ENCODE assay signal across 22 mouse cellular contexts in genomic region chr4:109887856-109888357, GRCm38 (mm10).
"Had no signal": no experiment of that assay in that cellular context is flagged by ENCODE, and none has a peak within 500 bp of the region (broad histone marks: within the 10 kb centered on the region; RNA-seq: fewer than 3 reads in every experiment).

No protein-coding gene starts in this region.

- H3K27ac ChIP-seq: gastrocnemius, adult 2 months; heart, adult 2 months; heart, embryonic 13.5 days; heart, embryonic 15.5 days; hindbrain, embryonic 10.5 days; hindbrain, embryonic 12.5 days; hindbrain, embryonic 14.5 days; intestine, embryonic 15.5 days; layer of hippocampus, adult 2 months; left cerebral cortex, adult 2 months; limb, embryonic 10.5 days; limb, embryonic 12.5 days had no signal

- H3K4me3 ChIP-seq: gastrocnemius, adult 2 months; heart, adult 2 months; heart, embryonic 13.5 days; heart, embryonic 15.5 days; hindbrain, embryonic 10.5 days; hindbrain, embryonic 12.5 days; intestine, embryonic 15.5 days; layer of hippocampus, adult 2 months; left cerebral cortex, adult 2 months; limb, embryonic 10.5 days; limb, embryonic 12.5 days had no signal

- H3K4me1 ChIP-seq: heart, embryonic 15.5 days; hindbrain, embryonic 12.5 days; intestine, embryonic 15.5 days had no signal

- H3K27me3 ChIP-seq: heart, embryonic 13.5 days; heart, embryonic 15.5 days; hindbrain, embryonic 12.5 days; intestine, embryonic 15.5 days; limb, embryonic 12.5 days had no signal

- DNase-seq: gastrocnemius, adult 2 months; gastrocnemius, postnatal 10 days; gastrocnemius, postnatal 25 days; heart, adult 2 months; heart, postnatal 14 days; heart, postnatal 4 days; kidney, adult 18-20 months; kidney, adult 8-10 months; kidney, postnatal 10 days; kidney, postnatal 25 days; kidney, postnatal 4 days; liver had no signal

- H3K9ac ChIP-seq: heart, embryonic 13.5 days; heart, embryonic 15.5 days; hindbrain, embryonic 12.5 days; hindbrain, embryonic 14.5 days; intestine, embryonic 15.5 days; limb, embryonic 12.5 days had no signal

- H3K9me3 ChIP-seq: heart, embryonic 13.5 days; heart, embryonic 15.5 days; hindbrain, embryonic 10.5 days; hindbrain, embryonic 12.5 days; intestine, embryonic 15.5 days; limb, embryonic 10.5 days; limb, embryonic 12.5 days had no signal
